Mouse (Mus musculus) olfactory bulb, adult 2 months (tissue): ENCODE measurements around the gene Ntng1. TPM values are rescaled to one million over a fixed set of nuclear protein-coding genes. Genes with fewer than 3 reads are reported as not detected.

ENCODE experiments used
- H3K27ac ChIP-seq: fragments of 200-500 bp; 2 replicates; pipeline ENCODE4 v1.5.1; 2012; ENCODE audit warnings: low read depth, low read length; ENCODE audit not compliant: insufficient read depth
- H3K4me1 ChIP-seq: fragments of 200-500 bp; 2 replicates; pipeline ENCODE4 v1.6.1; 2012; ENCODE audit warnings: low read length; ENCODE audit not compliant: control insufficient read depth, insufficient read depth
- H3K4me3 ChIP-seq: fragments of 200-500 bp; 2 replicates; pipeline ENCODE4 v1.5.1; 2012; ENCODE audit warnings: mild to moderate bottlenecking, low read depth, low read length, moderate library complexity; ENCODE audit not compliant: insufficient read depth
- CTCF ChIP-seq: fragments of 200-500 bp; IDR thresholded peaks from 2 replicates; pipeline ENCODE4 v1.5.1; 2012; ENCODE audit warnings: low read depth, mild to moderate bottlenecking, low read length, moderate library complexity; ENCODE audit not compliant: insufficient read depth
- POLR2A ChIP-seq: fragments of 200-500 bp; IDR thresholded peaks from 2 replicates; pipeline ENCODE4 v1.6.1; 2012; ENCODE audit warnings: mild to moderate bottlenecking, low read depth, low read length, moderate library complexity; ENCODE audit not compliant: insufficient read depth
- WGBS: fragments of 180-500 bp; shearing (Covaris S2); methylation state at CpG from one replicate; pipeline ENCODE4 v1.1.7; 2018; 5-methylcytosine and 5-hydroxymethylcytosine counted together
- polyA plus RNA-seq: library from polyadenylated mRNA; stranded (reverse); fragments of >200 nt; gene quantifications from 2 replicates; pipeline ENCODE4 v1.2.4, GENCODE M21; 2012; ENCODE audit warnings: low replicate concordance; ENCODE audit not compliant: missing spikeins, insufficient read depth, insufficient read length

The Ntng1 gene
- polyA plus RNA-seq, 1 experiment, result 57.8 TPM

- Histone ChIP-seq H3K4me3 (no peak overlapping the region), H3K4me1 (no peaks in the 10 kb centered on the region), H3K27ac (no peak overlapping the region)
- WGBS, result 86% methylated on average over 4 of the region's 4 CpGs
- TF ChIP-seq CTCF, result no peak
- no peak for TF ChIP-seq POLR2A
These were observed 297.2 kb downstream of the Ntng1 start for GRCm38 (mm10) chr3:109846660-109847059.

GRCm38 (mm10) chr3:109825806-109826205, 318.0 kb downstream of the Ntng1 start:
- H3K4me1 ChIP-seq, result no peaks in the 10 kb centered on the region
- WGBS, result 95% methylated on average over 1 of the region's 1 CpGs
- no peak overlapping the region for H3K27ac ChIP-seq
- no peak overlapping the region for H3K4me3 ChIP-seq
- TF ChIP-seq CTCF, result no peak
- no peak for TF ChIP-seq POLR2A

- Histone ChIP-seq H3K4me1 (no peaks in the 10 kb centered on the region), H3K4me3 (no peak overlapping the region), H3K27ac (no peak overlapping the region)
- TF ChIP-seq POLR2A, result no peak
- TF ChIP-seq CTCF, result no peak
- 90% methylated on average over 2 of the region's 2 CpGs for WGBS
These were observed 320.9 kb downstream of the Ntng1 start for GRCm38 (mm10) chr3:109822803-109823474.

GRCm38 (mm10) chr3:109818821-109819685, 324.8 kb downstream of the Ntng1 start:
- Histone ChIP-seq H3K4me3 (no peak overlapping the region), H3K27ac (no peak overlapping the region), H3K4me1 (no peaks in the 10 kb centered on the region)
- TF ChIP-seq POLR2A (no peak), CTCF (no peak)
- WGBS, result 94% methylated on average over 2 of the region's 2 CpGs

- Histone ChIP-seq H3K4me1 (no peaks in the 10 kb centered on the region), H3K27ac (no peak overlapping the region), H3K4me3 (no peak overlapping the region)
- TF ChIP-seq POLR2A, result no peak
- WGBS, result 95% methylated on average over 1 of the region's 1 CpGs
These were observed 334.7 kb downstream of the Ntng1 start for GRCm38 (mm10) chr3:109809065-109809464.

GRCm38 (mm10) chr3:109807211-109807934, 336.4 kb downstream of the Ntng1 start:
- Histone ChIP-seq H3K4me3 (no peak overlapping the region), H3K4me1 (no peaks in the 10 kb centered on the region), H3K27ac (no peak overlapping the region)
- TF ChIP-seq CTCF (no peak), POLR2A (no peak)
- WGBS, result 91% methylated on average over 6 of the region's 6 CpGs

GRCm38 (mm10) chr3:109804145-109804544, 339.7 kb downstream of the Ntng1 start:
- 38% methylated on average over 2 of the region's 2 CpGs for WGBS
- TF ChIP-seq CTCF, result no peak
- no peak for TF ChIP-seq POLR2A
- no peak overlapping the region for H3K4me3 ChIP-seq
- H3K4me1 ChIP-seq, result no peaks in the 10 kb centered on the region
- H3K27ac ChIP-seq, result no peak overlapping the region

- Histone ChIP-seq H3K4me3 (no peak overlapping the region), H3K4me1 (no peaks in the 10 kb centered on the region), H3K27ac (no peak overlapping the region)
- WGBS, result 71% methylated on average over 3 of the region's 3 CpGs
- TF ChIP-seq POLR2A, result no peak
These were observed 340.2 kb downstream of the Ntng1 start for GRCm38 (mm10) chr3:109803616-109804015.

GRCm38 (mm10) chr3:109797354-109797753, 346.5 kb downstream of the Ntng1 start:
- 72% methylated on average over 11 of the region's 11 CpGs for WGBS
- no peak for TF ChIP-seq POLR2A
- no peak for TF ChIP-seq CTCF
- Histone ChIP-seq H3K4me3 (no peak overlapping the region), H3K27ac (no peak overlapping the region), H3K4me1 (no peaks in the 10 kb centered on the region)
